Mouse (Mus musculus) 3134 (cell line): ENCODE measurements around the gene Pemt.

Source experiments
- DNase-seq: peaks from one replicate; pipeline ENCODE4 v3.0.0-alpha.2; 2011; ENCODE audit warnings: low spot score; ENCODE audit not compliant: insufficient read length; ENCODE audit errors: extremely low read depth

The Pemt gene

GRCm38 (mm10) chr11:60003811-60004210 lies 42.5 kb downstream of the Pemt start:
- no peak for DNase-seq

GRCm38 (mm10) chr11:60001231-60001980 lies 44.9 kb downstream of the Pemt start:
- DNase-seq = no peak

DNA sequence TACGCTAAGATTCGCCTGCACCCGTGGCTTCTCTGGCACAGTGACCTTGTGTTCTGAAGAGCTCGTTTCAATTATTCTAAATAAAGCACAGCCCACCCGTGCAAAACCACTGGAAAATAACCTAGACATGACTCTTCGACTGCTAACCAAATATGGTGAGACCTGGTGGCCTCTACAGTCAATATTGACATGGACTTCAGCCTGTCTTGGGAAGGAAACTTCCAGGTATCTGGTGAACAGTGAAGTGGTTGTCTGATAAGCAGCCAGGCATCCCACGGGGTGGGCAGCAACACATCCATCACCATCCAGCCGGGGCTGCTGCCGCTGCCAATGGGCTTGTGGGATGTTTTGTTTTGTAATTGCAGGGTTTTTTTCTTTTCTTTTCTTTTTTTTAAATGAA lies 52.0 kb downstream of the Pemt start:
- no peak for DNase-seq

- no peak for DNase-seq
These were observed 54.9 kb downstream of the Pemt start for GRCm38 (mm10) chr11:59991365-59991764.

GRCm38 (mm10) chr11:59989406-59989805 lies 56.9 kb downstream of the Pemt start:
- no peak for DNase-seq

DNA sequence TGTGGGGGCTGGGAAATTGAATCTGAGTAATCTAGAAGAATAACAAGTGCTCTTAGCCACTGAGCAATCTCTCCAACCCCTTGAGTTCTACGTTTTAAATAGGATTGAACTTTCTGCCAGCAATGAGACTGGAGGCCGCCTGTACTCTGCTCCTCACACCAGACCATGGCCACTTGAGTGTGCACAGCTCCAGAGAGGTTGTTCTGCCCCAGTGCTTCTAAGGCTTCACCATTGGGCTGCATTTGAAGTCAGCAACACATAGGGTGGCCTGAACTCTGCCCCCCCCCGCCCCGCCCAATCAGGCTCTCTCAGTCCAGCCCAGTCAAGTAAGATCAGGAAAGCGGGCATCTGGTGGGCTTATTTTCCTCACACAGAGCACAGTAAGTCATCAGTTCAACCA lies 68.5 kb downstream of the Pemt start:
- no peak for DNase-seq

GRCm38 (mm10) chr11:59975241-59975640 lies 71.0 kb downstream of the Pemt start:
- DNase-seq = no peak

- DNase-seq = no peak
These were observed 72.9 kb downstream of the Pemt start for GRCm38 (mm10) chr11:59973389-59973788.

DNA sequence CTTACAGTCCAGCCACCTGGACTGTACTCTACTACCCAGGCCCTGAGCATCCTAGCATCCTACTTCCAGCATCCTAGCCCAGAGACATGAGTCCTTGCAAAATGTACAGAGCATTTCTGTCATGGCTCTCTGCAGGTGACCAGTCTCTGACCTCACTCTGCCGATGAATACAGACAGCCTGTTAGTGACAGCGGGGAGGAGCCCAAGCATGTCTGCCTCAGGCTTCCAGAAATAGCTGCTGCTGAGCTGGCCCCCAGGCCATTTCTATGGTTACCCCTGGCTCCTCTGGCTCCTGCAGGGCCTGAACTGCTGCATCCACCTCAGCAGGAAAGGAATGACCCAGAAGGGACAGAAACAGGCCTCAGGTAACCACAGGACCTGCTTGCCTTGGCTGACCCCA lies 74.6 kb downstream of the Pemt start:
- no peak for DNase-seq

- DNase-seq = no peak
These were observed 75.5 kb downstream of the Pemt start for GRCm38 (mm10) chr11:59970780-59971179.

DNA sequence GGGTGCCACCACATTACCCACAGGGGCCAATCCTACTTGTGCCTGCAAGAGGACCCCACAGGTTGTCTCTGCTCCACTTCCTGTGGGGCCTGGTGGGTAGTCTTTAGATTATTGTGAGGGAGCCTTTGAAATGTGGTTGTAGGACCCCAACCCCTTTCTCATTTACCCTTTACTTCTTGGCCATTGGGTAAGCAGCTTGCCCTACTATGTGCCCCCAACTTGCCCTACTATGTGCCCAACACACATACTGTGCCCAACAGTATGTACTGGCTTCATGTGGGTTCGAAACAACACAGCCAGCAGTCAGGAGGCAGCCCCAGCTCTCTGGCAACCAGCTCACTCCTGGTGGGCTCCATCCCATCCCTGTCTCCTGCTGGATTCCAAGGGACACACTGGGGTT lies 78.5 kb downstream of the Pemt start:
- no peak for DNase-seq

- DNase-seq = no peak
These were observed 80.2 kb downstream of the Pemt start for GRCm38 (mm10) chr11:59966102-59966483.

GRCm38 (mm10) chr11:59965227-59966101 lies 80.8 kb downstream of the Pemt start:
- DNase-seq = peak; percentile 64

DNA sequence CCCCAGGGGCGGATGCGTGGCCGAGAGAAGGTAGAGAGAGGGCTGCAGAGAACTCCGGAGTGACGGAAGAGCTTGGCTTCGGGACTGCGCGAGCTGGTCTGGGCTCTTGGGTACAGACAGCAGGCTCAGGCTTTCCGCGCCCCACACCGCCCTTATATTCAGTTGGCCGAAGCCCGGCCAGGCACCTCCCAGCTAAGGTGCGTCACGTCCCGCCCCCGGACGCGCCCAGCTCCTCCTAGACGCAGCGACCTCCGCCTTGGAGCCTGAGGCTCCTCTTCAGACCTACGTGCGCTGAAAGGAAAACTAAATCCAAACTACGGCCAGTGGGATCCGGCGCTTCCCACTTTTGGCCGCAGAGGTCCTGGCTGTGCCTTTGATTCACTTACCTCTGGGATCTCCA lies 81.5 kb downstream of the Pemt start, which contains the start of gene Rasd1:
Rasd1 (minus strand) TSS at position 127 of the 400 bp plus-strand sequence.
- DNase-seq = peak; percentile 29

DNA sequence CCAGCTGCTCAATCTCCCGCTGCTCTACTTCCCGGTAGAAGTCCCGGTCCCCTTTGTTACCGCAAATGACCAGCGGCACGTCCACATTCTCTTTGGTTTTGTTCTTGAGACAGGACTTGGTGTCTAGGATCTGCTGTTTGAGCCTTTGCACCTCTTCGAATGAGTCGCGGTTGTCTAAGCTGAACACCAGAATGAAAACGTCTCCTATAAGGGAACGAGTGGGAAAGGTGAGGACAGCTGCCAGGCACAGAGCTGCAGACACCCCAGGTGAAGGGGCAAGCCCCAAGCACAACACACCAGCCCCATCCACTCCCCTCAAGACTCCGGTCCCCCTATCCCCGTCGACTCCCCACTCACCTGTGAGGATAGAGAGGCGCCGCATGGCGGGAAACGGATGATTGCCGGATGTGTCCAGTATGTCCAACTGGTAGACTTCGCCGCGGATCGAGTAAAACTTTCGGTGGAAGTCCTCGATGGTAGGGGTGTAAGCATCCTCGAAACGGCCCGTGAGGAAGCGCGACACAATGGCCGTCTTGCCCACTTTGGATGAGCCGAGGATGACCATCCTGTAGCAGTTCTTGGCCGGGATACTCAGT lies 82.0 kb downstream of the Pemt start:
- DNase-seq = peak; percentile 23

DNA sequence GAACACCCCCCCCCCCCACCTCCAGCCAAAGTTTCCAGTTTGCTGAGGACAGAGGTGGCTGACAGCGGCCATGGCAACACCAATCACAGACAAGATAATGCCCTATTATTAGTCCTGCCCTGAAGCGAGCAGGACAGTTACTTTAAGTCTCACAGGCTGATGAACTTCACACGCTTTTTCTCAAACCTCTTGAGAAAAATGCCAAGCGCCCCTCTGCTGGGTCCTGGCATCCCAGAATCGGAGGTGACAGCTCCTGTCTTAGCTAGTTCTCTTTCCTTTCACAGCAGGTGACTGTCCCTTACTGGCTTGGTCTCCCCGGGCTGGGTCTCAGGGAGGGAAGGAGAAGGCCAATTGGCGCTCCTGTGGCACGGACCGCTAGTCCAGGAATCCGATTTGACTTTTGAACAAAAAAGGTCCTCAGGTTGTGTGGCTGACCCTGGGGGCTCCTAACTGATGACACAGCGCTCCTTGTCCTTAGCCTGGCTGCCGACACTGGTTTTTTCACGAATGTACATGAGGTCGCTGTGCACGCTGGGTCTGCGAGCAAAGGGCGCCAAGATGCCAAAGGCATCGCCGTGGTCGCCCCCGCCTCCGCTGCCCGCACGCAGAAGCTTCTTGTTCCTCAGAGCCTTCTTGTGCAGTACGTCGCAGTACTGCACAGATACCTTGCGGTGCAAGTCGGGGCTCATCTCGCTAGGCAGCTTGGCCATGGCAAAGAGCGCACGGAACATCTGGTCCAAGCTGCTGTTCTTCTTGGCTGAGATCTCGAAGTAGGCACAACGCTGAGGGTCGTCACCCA lies 82.7 kb downstream of the Pemt start:
- DNase-seq = peak; percentile 31

- DNase-seq = no peak
These were observed 83.7 kb downstream of the Pemt start for GRCm38 (mm10) chr11:59962590-59962989.

DNA sequence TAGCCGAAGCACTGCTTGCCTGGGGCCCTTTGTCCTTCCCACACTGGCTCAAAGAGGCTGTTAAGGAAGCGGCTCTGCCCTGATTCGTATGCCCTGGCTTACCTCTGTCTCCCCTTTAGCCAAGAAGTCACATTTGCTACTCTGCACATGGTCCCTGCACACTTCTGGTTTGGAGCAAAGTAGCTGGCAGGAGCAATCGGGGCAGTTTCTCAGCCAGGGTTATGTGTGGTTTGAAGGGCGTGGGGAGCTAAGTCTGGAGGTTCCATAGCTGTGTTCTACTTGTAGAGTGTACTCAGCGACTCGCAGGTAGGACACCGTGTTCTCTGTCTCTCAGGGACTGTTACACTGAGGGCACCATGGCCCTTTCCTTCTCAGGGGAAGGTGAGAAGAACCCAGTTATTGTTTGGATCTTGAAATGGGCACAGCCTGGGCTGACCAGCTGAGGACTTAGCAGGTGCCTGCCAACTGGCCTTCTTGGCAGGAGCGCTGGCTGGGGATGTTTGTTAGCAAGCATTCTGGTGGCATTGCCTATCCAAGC lies 84.9 kb downstream of the Pemt start:
- no peak for DNase-seq

DNA sequence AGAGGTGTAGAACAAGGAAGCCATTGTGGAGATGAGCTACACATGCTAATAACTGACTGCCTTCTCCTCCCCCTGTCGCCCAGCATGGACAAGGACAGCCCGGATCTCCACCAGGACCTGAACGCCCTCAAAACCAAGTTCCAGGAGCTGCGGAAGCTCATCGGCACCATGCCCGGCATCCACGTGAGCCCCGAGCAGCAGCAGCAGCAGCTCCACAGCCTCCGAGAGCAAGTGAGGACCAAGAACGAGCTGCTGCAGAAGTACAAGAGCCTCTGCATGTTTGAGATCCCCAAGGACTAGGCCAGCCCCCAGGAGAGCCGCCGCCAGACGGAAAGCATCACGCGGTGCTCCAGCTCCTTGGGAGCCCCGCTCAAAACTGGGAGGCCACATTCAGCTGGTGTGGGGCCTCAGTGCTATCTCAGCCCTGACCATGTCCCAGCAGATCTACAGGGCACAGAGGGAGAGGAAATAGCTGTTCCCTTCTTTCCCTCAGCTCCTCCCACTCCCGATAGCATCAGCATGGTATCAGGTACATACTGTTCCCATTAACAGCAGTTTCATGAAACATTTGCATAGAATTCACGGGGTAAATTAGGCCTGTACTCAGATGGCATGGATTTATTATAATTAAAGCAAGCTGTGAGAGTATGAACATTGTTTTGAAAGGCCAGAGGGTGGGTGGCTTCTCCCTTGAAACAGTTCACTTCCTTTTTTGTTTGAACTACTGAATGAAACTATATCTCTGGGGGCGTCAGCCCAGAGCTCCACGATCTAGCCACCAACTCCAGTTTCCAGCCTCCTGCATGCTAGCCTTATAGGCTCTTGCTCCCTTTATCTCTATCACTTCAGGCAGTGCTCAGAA lies 85.6 kb downstream of the Pemt start:
- no peak for DNase-seq
